Mouse (Mus musculus) testis, adult 2 months (tissue): ENCODE data around the gene Slc4a1. TPM values are rescaled to one million over a fixed set of nuclear protein-coding genes. Genes with fewer than 3 reads are reported as not detected.

Source experiments
- H3K27ac ChIP-seq: fragments of 200-500 bp; 2 replicates; pipeline ENCODE4 v1.5.1; 2012; ENCODE audit warnings: low read depth, low read length; ENCODE audit not compliant: control insufficient read depth, insufficient read depth
- H3K27me3 ChIP-seq: fragments of 200-500 bp; 2 replicates; pipeline ENCODE4 v1.6.1; 2012; ENCODE audit warnings: mild to moderate bottlenecking, low read length, moderate library complexity; ENCODE audit not compliant: control insufficient read depth, insufficient read depth
- H3K36me3 ChIP-seq: fragments of 200-500 bp; 2 replicates; pipeline ENCODE4 v1.6.1; 2012; ENCODE audit warnings: mild to moderate bottlenecking, low read length; ENCODE audit not compliant: control insufficient read depth, insufficient read depth
- H3K4me1 ChIP-seq: fragments of 200-500 bp; 2 replicates; pipeline ENCODE4 v1.6.1; 2012; ENCODE audit warnings: low read length; ENCODE audit not compliant: control insufficient read depth, insufficient read depth
- H3K4me3 ChIP-seq: fragments of 200-500 bp; 2 replicates; pipeline ENCODE4 v1.5.1; 2012; ENCODE audit warnings: low read depth, mild to moderate bottlenecking, low read length, moderate library complexity, mixed read lengths; ENCODE audit not compliant: control insufficient read depth
- CTCF ChIP-seq: fragments of 200-500 bp; IDR thresholded peaks from 2 replicates; pipeline ENCODE4 v1.5.1; 2012; ENCODE audit warnings: low read depth, mild to moderate bottlenecking, inconsistent platforms, low read length, moderate library complexity; ENCODE audit not compliant: control insufficient read depth, insufficient read depth, insufficient replicate concordance
- POLR2A ChIP-seq: fragments of 200-500 bp; IDR thresholded peaks from 2 replicates; pipeline ENCODE4 v1.6.1; 2012; ENCODE audit warnings: low read depth, mild to moderate bottlenecking, inconsistent platforms, low read length, moderate library complexity; ENCODE audit not compliant: control insufficient read depth
- polyA plus RNA-seq: library from polyadenylated mRNA; depleted of rRNA; stranded (reverse); fragments of >200 nt; gene quantifications from 2 replicates; pipeline ENCODE4 v1.2.3, GENCODE M21; 2012

Gene Slc4a1
- polyA plus RNA-seq, 1 experiment = not detected

GRCm38 (mm10) chr11:102398007-102398825, 32.2 kb upstream of the Slc4a1 start:
- no peaks in the 10 kb centered on the region; the same call in 1 of the 2 replicates for H3K36me3 ChIP-seq
- H3K4me3 ChIP-seq = peak overlapping the region; percentile 67
- no peak for TF ChIP-seq POLR2A
- no peak for TF ChIP-seq CTCF
- H3K27ac ChIP-seq = no peak overlapping the region
- H3K27me3 ChIP-seq = no peaks in the 10 kb centered on the region
- H3K4me1 ChIP-seq = peaks cover 25% of the 10 kb centered on the region

DNA sequence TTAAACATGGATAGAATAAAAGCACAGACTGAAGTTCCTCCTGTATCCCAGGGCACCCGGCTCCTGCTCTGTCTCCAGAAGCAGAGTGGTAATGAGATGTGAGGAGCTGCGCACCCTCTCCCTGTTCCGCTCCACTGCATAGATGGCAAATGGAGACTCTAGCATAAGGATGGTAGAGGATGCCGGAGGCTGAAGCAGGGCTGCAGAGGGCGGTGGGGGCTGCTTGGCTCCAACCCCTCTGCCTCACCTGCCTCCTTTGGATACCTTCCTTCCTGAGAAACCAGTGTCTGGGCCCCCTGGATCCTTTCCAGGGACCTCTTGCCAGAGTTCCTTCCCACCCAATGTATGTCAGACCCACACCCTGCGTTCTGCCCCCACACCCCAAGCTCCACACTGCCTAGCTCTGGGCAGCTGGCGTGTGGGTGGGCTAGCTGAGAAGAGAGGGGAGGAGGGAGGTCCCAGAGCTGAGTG, 30.7 kb upstream of the Slc4a1 start:
- Histone ChIP-seq H3K27me3 (no peaks in the 10 kb centered on the region), H3K4me1 (peaks cover 30% of the 10 kb centered on the region), H3K36me3 (no peaks in the 10 kb centered on the region), H3K27ac (no peak overlapping the region), H3K4me3 (no peak overlapping the region)
- TF ChIP-seq CTCF (no peak), POLR2A (no peak)

- H3K27me3 ChIP-seq = no peaks in the 10 kb centered on the region
- peaks cover 30% of the 10 kb centered on the region for H3K4me1 ChIP-seq
- H3K4me3 ChIP-seq = no peak overlapping the region
Observed at GRCm38 (mm10) chr11:102396263-102396662, 30.3 kb upstream of the Slc4a1 start.

GRCm38 (mm10) chr11:102395250-102395649, 29.2 kb upstream of the Slc4a1 start:
- H3K4me1 ChIP-seq = peaks cover 26% of the 10 kb centered on the region
- no peak overlapping the region for H3K4me3 ChIP-seq
- no peak overlapping the region for H3K27ac ChIP-seq
- TF ChIP-seq CTCF (no peak), POLR2A (no peak)
- no peaks in the 10 kb centered on the region for H3K36me3 ChIP-seq
- H3K27me3 ChIP-seq = no peaks in the 10 kb centered on the region

More at GRCm38 (mm10) chr11:102396263-102396662, 30.3 kb upstream of the Slc4a1 start:
- TF ChIP-seq CTCF (no peak), POLR2A (no peak)
- Histone ChIP-seq H3K36me3 (no peaks in the 10 kb centered on the region), H3K27ac (no peak overlapping the region)

DNA sequence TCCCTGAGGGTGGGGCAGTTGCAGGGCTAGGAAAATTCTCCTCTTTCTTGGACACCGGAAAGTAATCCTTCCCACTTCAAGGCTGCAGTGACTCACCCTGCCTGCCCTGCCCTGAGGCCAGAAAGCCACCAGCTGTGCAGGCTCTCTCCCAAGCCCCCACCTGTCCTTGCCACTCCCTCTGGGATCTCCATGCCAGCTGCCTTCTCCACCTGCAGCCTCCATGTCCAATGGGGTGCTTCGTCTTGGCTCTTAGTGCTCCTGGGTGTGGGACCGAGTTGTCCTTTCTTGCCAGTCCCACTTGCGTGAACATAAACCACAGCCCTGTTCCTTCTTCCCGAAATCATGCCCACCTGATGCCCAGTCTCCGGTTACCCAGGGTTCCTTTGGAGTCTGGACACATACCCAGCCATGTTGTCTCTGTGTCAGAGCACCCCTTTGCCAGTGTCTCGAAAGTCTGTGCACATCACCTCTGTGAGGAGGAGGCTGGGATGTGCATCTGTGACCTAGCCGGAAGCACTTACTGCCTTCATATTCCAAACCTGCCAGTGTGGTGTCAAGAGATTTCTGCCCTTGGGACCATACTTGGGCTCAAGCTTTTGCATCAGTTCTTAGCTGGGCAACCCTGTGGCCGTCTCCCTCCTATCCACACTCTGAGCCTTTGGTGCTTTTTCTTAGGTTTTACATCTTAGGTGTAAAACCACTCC, 28.6 kb upstream of the Slc4a1 start:
- Histone ChIP-seq H3K27ac (no peak overlapping the region), H3K4me3 (no peak overlapping the region), H3K27me3 (no peaks in the 10 kb centered on the region), H3K36me3 (no peaks in the 10 kb centered on the region), H3K4me1 (peaks cover 22% of the 10 kb centered on the region)
- TF ChIP-seq POLR2A (no peak), CTCF (no peak)

GRCm38 (mm10) chr11:102393719-102394420, 27.9 kb upstream of the Slc4a1 start:
- H3K4me3 ChIP-seq = peak overlapping the region; percentile 72
- no peaks in the 10 kb centered on the region for H3K27me3 ChIP-seq
- H3K36me3 ChIP-seq = no peaks in the 10 kb centered on the region
- H3K27ac ChIP-seq = no peak overlapping the region
- TF ChIP-seq CTCF (no peak), POLR2A (no peak; the same call in 1 of the 2 replicates)
- peaks cover 17% of the 10 kb centered on the region for H3K4me1 ChIP-seq

GRCm38 (mm10) chr11:102393238-102393634, 27.2 kb upstream of the Slc4a1 start, which contains the start of gene Rundc3a:
Gene Rundc3a (plus strand): TSS chr11:102393403.
- Histone ChIP-seq H3K27ac (no peak within 1 kb of the TSS), H3K4me1 (peaks cover 17% of the 10 kb centered on the region), H3K4me3 (peak within 1 kb of the TSS; percentile 72), H3K27me3 (no peaks in the 10 kb centered on the region), H3K36me3 (no peaks in the 10 kb centered on the region)
- TF ChIP-seq CTCF = no peak
- no peak for TF ChIP-seq POLR2A
